Mouse (Mus musculus): ENCODE results near the gene Bcan.

Gene Bcan

DNA sequence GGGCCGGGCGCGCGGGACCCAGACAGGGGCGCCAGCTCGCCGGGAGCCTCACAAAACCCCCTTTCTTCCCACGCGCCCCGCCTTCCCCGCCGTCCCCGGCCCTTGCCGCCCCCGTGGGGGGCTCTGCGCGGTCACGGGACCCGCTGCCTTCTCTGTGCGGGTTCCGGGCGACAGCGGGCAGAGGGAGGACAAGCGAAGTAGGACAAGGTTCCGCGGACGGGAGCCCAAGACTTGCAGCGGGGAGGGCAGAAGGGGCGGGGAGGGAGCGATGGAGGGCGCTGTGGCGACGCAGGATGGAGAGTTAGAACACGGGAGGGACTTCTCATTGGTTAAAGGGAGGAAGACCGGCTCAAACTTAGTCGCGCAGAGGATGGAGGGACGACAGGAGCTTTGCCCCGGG, at the start of gene Bcan:
Bcan (minus strand) TSS at position 50 of the 400 bp plus-strand sequence.
- peak; percentile 64 for DNase-seq

DNA sequence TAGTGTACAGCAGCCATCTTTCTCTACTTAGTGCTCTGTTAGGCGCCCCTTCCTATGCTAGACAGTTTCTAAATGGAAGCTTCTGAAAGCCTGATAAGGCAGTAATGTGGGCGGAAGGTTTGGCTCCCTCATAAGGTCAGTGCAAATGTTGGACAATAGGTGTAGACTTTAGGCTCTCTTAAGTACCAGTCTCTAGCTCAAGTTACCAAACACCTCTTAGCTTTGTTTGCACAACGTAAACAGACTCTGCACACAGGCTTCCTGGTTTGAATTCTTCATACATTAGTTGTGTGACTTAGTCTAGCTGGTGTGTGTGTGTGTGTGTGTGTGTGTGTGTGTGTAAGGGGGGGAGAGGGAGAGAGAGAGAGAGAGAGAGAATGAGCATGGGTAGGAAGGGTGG, 49.5 kb upstream of the Bcan start:
- DNase-seq = no peak

GRCm38 (mm10) chr3:88042661-88043421, 42.8 kb upstream of the Bcan start, which contains the start of gene Gpatch4:
Gene Gpatch4 (plus strand): TSS chr3:88043108.
- peak; percentile 97 for DNase-seq

DNA sequence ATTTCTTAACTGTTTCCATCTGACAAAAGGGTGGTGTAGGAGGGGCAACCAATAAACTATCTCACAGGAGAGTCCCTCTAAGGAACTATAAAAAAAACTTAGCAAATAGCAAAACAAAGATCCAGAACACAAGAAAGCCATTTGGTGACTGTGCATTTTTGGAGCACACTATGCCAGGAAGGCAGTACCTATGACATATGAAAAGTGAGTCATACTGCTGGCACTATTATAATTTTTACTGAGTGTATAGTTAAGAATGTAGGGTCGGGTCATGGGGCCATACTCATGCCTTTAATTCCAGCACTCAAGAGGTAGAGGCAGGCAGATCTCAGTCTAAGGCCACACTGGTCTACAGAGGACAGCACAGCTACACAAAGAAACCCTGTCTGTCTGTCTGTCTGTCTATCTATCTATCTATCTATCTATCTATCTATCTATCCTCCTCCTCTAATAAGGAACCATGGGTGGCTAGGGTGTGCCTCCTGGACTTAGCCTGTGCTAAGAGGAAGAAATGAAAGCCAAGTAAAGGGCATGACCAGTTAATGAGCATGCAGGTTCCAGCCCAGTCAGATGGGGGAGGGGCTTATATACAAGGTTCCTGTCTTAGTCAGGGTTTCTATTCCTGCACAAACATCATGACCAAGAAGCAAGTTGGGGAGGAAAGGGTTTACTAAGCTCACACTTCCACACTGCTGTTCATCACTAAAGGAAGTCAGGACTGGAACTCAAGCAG, 35.7 kb upstream of the Bcan start:
- DNase-seq = no peak

DNA sequence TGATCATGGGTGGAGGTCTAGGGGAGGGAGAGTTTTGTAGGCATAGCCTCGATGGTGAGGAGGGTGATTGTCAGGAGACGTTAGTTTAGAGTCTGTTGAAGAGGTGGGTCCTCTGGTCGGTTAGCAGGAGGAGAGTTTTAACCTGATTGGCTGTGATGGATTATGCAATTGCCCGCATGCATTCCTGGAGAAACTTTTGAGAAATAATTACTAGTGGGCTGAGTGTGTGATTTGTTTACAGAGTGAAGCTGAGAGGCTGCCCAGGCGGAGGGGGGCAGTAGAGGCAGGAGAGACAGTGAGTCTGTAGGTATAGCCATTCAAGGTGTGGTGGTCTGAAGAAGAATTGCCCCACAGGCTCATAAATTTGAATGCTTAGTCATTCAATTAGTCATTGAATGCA, 33.5 kb upstream of the Bcan start:
- DNase-seq = no peak

- peak; percentile 20 for DNase-seq
These were observed 30.8 kb upstream of the Bcan start for GRCm38 (mm10) chr3:88030608-88031395.

GRCm38 (mm10) chr3:88027434-88028186, 27.6 kb upstream of the Bcan start, which contains the start of gene Hapln2:
Gene Hapln2 (minus strand): TSS chr3:88027583.
- DNase-seq = peak; percentile 30

- no peak for DNase-seq
These were observed 26.8 kb upstream of the Bcan start for GRCm38 (mm10) chr3:88026823-88027222.

- peak; percentile 38 for DNase-seq
These were observed 23.4 kb upstream of the Bcan start for GRCm38 (mm10) chr3:88023192-88024074.

GRCm38 (mm10) chr3:88022322-88023191, 22.5 kb upstream of the Bcan start:
- DNase-seq = peak; percentile 93

DNA sequence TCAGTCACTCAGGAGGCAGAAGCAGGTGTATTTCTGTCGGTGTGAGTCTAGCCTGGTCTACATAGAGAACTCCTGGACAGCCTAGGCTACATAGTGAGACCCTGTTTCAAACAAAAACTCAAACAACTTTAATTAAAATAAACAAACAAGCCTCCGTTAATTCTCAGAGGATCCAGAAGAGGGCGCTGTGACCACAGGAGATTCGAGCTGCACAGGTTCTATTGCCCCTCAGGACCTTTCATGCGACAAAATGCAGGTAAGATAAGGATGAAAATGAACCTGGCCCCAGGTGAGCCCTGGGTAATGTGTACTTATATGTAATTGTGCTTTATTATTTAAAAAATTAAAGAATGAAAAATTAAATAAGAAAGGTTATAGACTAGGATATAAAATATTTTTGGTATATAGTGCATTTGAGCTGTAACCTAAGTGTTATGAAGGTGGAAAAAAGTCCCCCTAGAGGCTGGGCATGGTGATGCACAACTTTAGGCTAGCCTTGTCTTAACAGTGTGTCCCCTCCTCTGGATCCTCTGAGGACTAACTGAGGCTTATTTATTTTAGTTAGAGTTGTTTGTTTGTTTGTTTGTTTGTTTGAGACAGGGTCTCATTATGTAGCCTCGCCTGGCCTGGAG, 10.7 kb upstream of the Bcan start:
- peak; percentile 57 for DNase-seq

- DNase-seq = peak; percentile 37
These were observed 6.1 kb upstream of the Bcan start for GRCm38 (mm10) chr3:88005822-88006786.

DNA sequence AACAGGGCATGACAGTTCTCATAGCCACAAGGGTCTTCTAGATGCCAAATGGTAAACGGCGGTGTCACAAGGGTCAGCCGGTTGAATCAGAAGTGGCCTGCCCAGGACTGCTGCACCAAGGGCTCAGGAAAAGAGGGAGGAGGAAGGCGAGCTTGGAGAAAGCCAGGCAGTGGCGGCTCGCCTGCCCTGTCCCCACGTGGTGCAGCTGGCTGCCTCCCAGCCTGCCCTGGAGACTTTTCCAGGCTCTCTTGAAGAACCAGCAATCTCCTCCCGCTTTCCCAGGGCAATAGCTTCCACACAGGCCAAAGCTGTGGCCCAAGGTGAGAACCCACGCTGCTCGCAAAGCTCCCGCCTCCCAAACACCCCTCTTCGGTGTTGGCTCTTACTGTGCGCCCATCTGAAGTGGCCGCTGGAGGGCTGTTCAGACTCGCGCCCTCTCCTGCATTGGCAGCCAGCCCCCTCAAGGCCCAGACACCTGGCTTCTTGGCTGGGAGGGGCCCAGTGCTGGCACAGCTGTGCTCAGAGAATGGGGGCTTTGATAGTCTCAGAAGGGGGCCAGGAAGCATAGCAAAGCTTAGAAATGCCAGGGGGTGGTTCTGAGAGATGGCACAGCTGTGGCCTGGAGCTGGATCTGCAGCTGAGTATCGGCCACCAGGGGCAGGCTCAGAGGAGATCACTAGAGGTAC, 2.4 kb upstream of the Bcan start:
- peak; percentile 36 for DNase-seq

- DNase-seq = no peak
These were observed 976 bp upstream of the Bcan start for GRCm38 (mm10) chr3:88000816-88001595.

- DNase-seq = no peak
These were observed 661 bp downstream of the Bcan start for GRCm38 (mm10) chr3:87999243-87999895.

DNA sequence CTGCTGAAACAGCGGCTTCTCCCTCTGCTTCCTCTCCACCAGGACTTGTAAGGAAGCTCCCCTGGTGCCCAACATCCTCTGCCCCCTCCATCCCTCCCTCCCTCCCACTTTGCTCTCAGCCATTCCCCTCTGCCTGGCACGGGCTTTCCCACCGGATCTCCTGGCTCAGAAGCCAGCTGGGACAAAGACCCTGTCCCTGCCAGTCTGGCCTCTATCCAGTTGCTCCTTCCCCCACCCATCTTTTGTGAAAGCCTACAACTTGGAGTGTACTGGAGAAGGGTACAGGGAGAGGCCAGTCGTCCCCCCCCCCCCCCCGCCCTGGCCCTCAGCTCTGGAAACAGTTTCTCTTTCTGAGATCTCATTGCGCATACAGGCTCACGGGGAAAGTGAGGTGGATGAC, 1.3 kb downstream of the Bcan start:
- no peak for DNase-seq
